Mouse (Mus musculus) cerebellum, adult 9-10 months (tissue): Measurements from ENCODE around the gene Rnf103.
"Not testable (repeated sequence)": the region's sequence is repeated elsewhere in the genome, so short reads cannot be mapped to it uniquely, and the experiment has no call there.

ENCODE experiments used
- DNase-seq: peaks from one replicate; pipeline ENCODE4 v3.0.0; 2022

Rnf103 gene

DNA sequence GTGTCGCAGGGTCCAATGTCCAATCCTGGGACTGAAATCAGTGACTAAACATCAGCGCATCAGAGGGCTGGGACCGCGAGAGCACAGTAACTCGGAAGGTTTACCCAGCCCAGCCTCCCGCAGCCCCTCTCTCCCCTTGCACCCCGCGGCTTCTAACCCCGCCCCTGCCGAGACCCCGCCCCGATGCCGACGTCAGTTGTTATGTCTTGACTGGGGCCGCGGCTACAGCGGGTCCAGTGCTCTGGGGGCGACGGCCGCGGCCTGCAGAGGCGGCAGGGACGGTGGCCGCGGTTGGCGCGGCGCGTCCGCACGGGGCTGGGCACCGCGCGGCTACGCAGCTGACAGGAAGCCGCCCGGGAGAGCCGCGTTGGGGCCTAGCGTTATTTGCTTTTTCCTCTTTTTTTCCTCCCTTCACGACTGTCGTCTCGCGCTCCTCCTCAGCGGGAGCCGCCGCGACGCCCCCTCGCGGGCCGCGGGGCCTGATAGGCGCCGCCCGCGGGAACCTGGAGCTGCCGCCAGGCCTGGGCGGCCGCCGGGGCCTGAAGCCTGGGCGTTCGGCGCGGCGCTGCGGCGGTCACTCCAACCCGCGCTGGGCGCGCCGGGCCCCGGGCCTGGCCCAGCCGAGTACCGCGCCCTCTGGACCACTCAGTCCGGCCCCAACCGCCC lies at the start of gene Rnf103:
TSS of gene Rnf103 (plus strand) at position 220 of the 666 bp plus-strand sequence.
- peak; percentile 90 for DNase-seq

DNA sequence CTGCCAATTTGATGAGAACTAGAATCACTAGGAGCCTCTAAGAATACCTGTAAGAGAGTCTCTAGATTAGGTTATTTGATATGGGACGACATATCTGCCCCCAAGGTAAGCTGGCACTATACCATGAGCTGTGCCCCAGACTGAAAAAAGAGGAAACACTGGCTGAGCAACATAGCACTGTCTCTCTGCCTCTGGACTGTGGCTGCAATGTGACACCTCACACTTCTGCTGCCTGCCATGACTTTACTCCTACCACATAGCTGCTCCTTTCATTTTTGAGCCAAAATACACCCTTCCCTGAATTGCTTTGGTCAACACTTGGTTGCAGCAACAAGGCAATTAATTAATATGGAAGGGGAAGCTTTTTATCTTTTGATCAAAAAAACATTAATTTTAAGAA lies 48.9 kb upstream of the Rnf103 start:
- DNase-seq: no peak

- DNase-seq: no peak
Observed at GRCm38 (mm10) chr6:71445560-71445959, 48.1 kb upstream of the Rnf103 start.

GRCm38 (mm10) chr6:71452792-71453191 lies 40.9 kb upstream of the Rnf103 start:
- DNase-seq: no peak

DNA sequence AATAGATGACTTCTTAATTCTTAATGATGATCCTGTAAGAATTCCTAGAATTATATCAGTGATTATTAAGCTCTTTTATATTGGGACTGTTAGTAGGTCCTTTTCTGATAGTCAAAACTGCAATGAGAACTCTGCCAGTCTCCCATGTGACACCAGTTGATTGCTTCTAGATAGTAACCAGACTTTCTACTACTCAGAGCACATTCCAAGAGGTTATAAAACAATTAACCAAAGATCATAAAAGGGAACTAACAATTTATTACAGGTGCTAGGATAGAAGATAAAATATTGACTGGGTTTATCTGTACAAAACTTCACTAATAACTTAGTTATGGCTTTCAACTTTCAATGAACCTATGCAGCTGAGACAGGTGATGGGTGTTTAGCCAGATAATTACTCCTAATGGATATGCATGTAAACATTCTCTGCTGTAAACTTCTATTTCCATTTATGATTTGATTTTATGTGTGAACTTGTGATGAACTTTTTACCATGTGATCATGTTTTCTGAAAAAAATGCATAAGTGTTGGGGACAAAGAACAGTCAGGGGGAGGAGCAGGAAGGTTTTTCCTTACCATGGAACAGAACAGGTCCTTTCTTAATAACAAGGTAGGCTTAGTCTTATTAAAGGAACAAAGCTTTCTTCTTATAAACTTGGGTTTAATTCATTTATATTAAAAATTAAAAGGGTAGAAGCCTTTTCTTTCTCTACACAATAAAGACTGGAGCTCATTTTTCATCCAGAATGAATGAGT lies 39.5 kb upstream of the Rnf103 start:
- DNase-seq: not testable (repeated sequence)

DNA sequence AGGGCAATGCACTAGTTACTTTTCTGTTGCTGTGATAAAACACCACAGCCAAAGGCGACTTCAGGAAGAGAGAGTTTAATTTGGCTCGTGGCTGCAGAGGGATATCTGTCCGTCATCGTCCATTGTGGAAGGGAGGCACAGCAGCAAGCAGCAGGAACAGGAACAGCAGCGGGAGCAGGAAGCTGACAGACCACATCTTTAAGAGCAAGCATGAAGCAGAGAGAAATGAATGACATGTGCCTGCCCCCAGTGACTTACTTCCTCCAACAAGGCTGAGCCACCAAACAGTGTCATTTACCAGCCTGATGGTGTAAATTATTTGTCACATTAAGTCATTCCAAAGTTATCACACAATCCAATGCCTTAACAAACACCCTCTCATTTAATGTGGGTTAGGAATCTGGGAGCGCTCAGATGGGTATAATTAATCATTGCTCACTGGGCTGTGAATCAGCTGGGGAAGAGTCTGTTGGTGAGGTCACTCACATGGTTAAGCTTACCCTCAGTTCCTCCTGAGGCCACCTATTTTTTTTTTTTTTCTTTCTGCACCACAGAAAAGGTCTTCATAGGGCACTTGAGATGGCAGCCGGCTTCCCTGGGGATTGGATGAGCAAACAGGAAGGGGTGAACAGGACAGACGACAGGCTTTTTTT lies 35.6 kb upstream of the Rnf103 start:
- DNase-seq: no peak

DNA sequence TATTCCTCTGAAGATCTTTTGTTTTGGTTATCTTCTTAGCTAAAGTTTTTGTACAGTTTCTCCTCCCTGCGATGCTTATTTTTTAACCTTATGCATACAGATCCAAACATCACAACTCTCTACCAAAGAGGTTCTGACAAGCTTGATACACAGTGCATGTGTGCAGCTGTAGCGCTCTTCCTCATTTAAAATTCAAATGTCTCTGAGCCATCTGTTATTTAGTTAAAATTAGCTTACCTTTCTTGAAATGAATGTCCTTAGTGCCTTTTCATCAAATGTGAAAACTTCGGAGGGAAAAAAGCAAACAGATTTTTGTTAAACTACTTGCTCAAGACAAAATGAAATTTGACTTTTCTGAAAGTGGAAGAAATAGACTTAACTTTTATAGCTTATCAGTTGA lies 28.5 kb upstream of the Rnf103 start:
- DNase-seq: no peak

- DNase-seq: no peak
Observed at GRCm38 (mm10) chr6:71467766-71468165, 25.9 kb upstream of the Rnf103 start.

- DNase-seq: no peak
Observed at GRCm38 (mm10) chr6:71469291-71469690, 24.4 kb upstream of the Rnf103 start.

GRCm38 (mm10) chr6:71471830-71472520 lies 21.7 kb upstream of the Rnf103 start:
- DNase-seq: no peak

DNA sequence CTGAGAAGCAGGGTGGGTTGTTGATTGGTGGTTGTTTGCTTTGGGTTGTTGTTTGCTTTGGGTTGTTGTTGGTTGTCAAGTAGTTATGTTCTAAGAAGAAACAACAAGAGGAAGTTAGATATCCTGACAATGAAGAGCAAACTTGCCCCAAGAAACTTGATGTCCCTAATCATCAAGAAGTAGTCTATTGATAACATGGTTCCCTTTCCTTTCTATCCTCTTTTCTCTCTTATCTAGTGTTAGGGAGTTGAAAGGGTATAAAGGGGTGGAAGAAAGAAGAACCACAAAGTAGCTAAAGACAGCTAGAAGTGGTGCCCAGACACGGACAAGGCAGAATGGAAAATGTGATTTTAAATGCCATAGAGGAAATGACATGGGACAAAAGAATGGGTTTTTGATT lies 20.9 kb upstream of the Rnf103 start:
- no peak for DNase-seq

DNA sequence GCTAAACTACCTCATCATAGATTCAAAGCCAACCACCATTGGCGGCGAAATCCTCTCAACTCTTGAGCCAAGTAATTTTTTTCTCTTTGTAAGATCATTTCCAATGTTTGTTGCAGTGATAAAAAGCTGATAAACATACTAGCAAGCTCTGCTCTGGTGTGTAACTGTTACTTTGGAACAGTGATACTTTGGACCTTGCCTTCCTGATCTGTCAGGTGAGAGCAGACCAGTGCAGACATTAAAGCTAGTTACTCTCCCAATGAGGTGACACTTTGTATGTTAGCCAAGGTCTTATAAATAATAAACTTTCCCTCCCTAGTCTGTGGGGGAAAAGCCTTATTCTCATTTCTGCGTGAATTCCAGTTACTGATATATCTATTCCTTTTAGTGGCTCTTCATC lies 18.1 kb upstream of the Rnf103 start:
- no peak for DNase-seq

- DNase-seq: no peak
Observed at GRCm38 (mm10) chr6:71476783-71477182, 16.9 kb upstream of the Rnf103 start.

DNA sequence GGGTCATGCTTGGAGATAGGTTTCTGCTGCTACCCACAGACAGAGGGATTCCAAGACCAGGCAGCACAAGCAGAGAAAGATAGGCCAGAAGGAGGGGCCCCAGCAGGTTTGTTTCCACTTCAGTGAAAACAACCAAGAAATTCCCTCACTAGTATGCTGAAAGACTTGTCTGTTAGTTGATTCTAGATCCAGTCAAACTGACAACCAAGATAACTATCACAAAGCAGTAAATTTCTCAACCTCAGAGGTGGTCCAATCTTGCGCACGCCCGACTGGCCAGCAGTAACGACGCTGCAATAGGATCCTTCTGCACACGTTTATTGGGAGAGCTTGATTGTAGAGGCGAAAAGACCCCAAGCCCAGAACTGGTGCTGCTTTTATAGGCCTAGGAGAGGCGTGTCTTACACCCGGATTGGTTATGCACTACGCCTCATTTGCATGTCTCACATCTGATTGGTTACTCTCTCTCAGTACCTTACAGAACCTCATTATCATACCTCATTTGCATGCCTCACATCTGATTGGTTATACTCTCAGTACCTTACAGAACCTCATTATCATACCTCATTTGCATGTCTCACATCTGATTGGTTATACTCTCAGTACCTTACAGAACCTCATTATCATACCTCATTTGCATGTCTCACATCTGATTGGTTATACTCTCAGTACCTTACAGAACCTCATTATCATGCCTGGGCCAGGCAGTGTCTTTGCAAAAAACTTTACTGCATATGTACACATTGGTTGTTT lies 14.7 kb upstream of the Rnf103 start:
- not testable (repeated sequence) for DNase-seq

GRCm38 (mm10) chr6:71479588-71479987 lies 14.1 kb upstream of the Rnf103 start:
- not testable (repeated sequence) for DNase-seq

DNA sequence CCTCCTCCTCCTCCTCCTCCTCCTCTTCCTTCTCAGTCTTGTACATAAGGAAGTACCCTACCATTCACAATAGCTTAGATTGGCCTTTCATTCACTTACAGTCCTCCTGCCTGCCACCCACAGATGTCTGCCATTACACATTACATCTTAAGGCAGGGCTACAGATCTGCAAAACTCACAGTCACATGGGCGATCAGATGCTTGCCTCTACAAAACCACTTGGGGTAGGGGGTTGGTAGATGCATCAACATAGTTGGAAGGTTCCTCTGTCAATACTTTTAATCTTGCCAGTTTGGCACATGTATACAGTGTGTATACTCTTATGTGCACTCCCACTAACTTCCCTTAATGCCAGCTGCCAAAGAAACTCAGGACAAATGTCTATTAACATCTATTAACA lies 13.6 kb upstream of the Rnf103 start:
- DNase-seq: no peak

DNA sequence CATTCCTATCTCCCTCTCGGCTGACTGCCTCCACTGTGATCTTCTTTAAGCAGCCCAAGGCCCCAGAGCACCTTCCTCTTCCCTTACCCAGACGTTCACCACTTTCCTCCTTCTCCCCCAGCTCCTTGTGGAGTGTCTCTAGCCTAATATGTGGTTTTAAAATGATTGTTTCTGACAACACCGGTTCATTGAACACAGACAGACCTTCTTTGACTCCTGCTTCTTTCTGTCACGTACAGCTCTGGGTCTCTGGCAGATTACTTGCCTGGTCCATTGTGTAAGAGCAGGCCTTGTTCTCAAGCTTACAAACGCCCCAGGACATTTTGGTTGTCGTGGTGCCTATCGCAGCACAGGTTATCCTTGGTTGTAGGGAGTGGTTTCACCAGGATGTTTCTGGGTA lies 12.6 kb upstream of the Rnf103 start:
- no peak for DNase-seq

GRCm38 (mm10) chr6:71485246-71485645 lies 8.4 kb upstream of the Rnf103 start:
- no peak for DNase-seq

- DNase-seq: no peak
Observed at GRCm38 (mm10) chr6:71486226-71486625, 7.5 kb upstream of the Rnf103 start.

GRCm38 (mm10) chr6:71486867-71487266 lies 6.8 kb upstream of the Rnf103 start:
- DNase-seq: no peak

GRCm38 (mm10) chr6:71487966-71488365 lies 5.7 kb upstream of the Rnf103 start:
- no peak for DNase-seq

DNA sequence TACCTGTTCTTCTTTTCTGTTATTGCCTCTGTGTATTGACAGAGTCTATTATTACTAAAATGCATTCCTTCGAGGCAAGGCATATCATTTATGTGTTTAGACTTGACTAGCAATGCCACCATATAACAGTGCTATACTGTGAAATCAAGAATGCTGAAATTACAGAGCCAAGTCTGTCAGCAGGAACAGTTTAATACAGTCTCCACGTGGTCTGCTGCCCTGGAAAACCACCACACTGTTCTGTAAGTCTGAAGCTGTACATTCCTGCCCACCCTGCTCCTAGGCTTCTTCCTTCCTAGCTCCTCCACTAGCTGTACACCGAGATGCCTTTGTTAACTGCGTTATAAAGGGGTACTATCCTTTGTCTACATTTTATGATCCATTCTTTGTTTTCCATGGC lies 1.6 kb upstream of the Rnf103 start:
- no peak for DNase-seq
